Comparison of ENCODE assay signal across 22 mouse cellular contexts in genomic region chr1:35786241-35786640, GRCm38 (mm10).
A peak's percentile ranks its signal among the peaks of the same experiment; 100 is the strongest.
DNase-seq lines count a peak whose midpoint lies in the region; ATAC-seq and TF ChIP-seq lines count a peak whose summit lies in the region.
"Had no signal": no experiment of that assay in that cellular context is flagged by ENCODE, and none has a peak within 500 bp of the region (broad histone marks: within the 10 kb centered on the region; RNA-seq: fewer than 3 reads in every experiment).

No protein-coding gene starts in this region.

- no peaks in the 10 kb centered on the region for H3K36me3 ChIP-seq in lung, embryonic 15.5 days
- no peaks in the 10 kb centered on the region for H3K36me3 ChIP-seq in lung, embryonic 16.5 days (ENCODE audit: control insufficient read depth, insufficient read depth, low read length)
- no peaks in the 10 kb centered on the region for H3K36me3 ChIP-seq in lung, postnatal 0 days (ENCODE audit: insufficient read depth, low read length)
- no peaks in the 10 kb centered on the region for H3K36me3 ChIP-seq in midbrain, embryonic 11.5 days (ENCODE audit: control insufficient read depth, insufficient read depth, low read length)
- no peaks in the 10 kb centered on the region for H3K36me3 ChIP-seq in midbrain, embryonic 16.5 days (ENCODE audit: control insufficient read depth, insufficient read depth, low read length)
- no peaks in the 10 kb centered on the region for H3K36me3 ChIP-seq in small intestine, adult 2 months (ENCODE audit: control insufficient read depth, insufficient read depth, low read length)
- H3K36me3 ChIP-seq: G1E had no signal

- ATAC-seq in lung, embryonic 15.5 days (ENCODE audit: borderline replicate concordance, extremely low read depth, low FRiP score, low TSS enrichment), result peak; percentile 57; the same call in 1 of the 2 replicates
- ATAC-seq in lung, embryonic 16.5 days (ENCODE audit: low read depth), result no peak
- ATAC-seq in lung, postnatal 0 days, result no peak
- no peak for ATAC-seq in midbrain, embryonic 11.5 days (ENCODE audit: low FRiP score)
- ATAC-seq in midbrain, embryonic 16.5 days, result no peak
- ATAC-seq: activated CD4-positive, CD25-positive, alpha-beta regulatory T cell, adult 4 months; CD4-positive, CD25-positive, alpha-beta regulatory T cell, adult 4 months; Patski had no signal

- no peak for DNase-seq in lung, postnatal 10 days
- no peak for DNase-seq in lung, postnatal 0 days (ENCODE audit: low spot score)
- peak; percentile 79 for DNase-seq in midbrain, embryonic 11.5 days (ENCODE audit: low spot score, missing footprints)
- DNase-seq in ovary, postnatal 14 days (ENCODE audit: low spot score), result no peak
- DNase-seq: adrenal gland, adult 2 months; adrenal gland, adult 8-10 months; adrenal gland, postnatal 10 days; adrenal gland, postnatal 14 days; adrenal gland, postnatal 25 days; adrenal gland, postnatal 36 days; B cell, adult 2 months; cerebellum, adult 11 months; cerebellum, adult 11-12 months had no signal

- H3K4me3 ChIP-seq in lung, embryonic 15.5 days, result no peak overlapping the region
- no peak overlapping the region for H3K4me3 ChIP-seq in lung, embryonic 16.5 days (ENCODE audit: low read length)
- H3K4me3 ChIP-seq in lung, postnatal 0 days (ENCODE audit: low read depth, low read length), result no peak overlapping the region
- no peak overlapping the region for H3K4me3 ChIP-seq in midbrain, embryonic 11.5 days (ENCODE audit: low read depth, low read length)
- no peak overlapping the region for H3K4me3 ChIP-seq in midbrain, embryonic 16.5 days (ENCODE audit: low read depth, low read length)
- H3K4me3 ChIP-seq in small intestine, adult 2 months (ENCODE audit: low read depth, low read length), result no peak overlapping the region

- TF ChIP-seq EP300 in lung, postnatal 0 days (IDR thresholded peaks at IDR 0.05), result no peak

- H3K27ac ChIP-seq in lung, embryonic 15.5 days, result no peak overlapping the region
- H3K27ac ChIP-seq in lung, embryonic 16.5 days (ENCODE audit: low read length), result peak overlapping the region; percentile 23; the same call in 1 of the 2 replicates
- no peak overlapping the region for H3K27ac ChIP-seq in lung, postnatal 0 days (ENCODE audit: low read length)
- H3K27ac ChIP-seq in midbrain, embryonic 11.5 days (ENCODE audit: low read depth, low read length), result no peak overlapping the region
- H3K27ac ChIP-seq in midbrain, embryonic 16.5 days (ENCODE audit: low read length), result no peak overlapping the region
- peak overlapping the region; percentile 67 for H3K27ac ChIP-seq in small intestine, adult 2 months (ENCODE audit: insufficient read depth, low read depth, low read length)

- no peaks in the 10 kb centered on the region for H3K4me1 ChIP-seq in lung, embryonic 15.5 days
- no peaks in the 10 kb centered on the region for H3K4me1 ChIP-seq in lung, embryonic 16.5 days (replicated peaks; ENCODE audit: control insufficient read depth, insufficient read depth, low read length)
- H3K4me1 ChIP-seq in lung, postnatal 0 days (ENCODE audit: insufficient read depth, low read depth, low read length), result no peaks in the 10 kb centered on the region
- no peaks in the 10 kb centered on the region for H3K4me1 ChIP-seq in midbrain, embryonic 11.5 days (ENCODE audit: control insufficient read depth, insufficient read depth, low read length)
- no peaks in the 10 kb centered on the region for H3K4me1 ChIP-seq in midbrain, embryonic 16.5 days (ENCODE audit: control insufficient read depth, insufficient read depth, low read length)
- no peaks in the 10 kb centered on the region for H3K4me1 ChIP-seq in small intestine, adult 2 months (ENCODE audit: control insufficient read depth, insufficient read depth, insufficient read length, low read length)

- no peak for TF ChIP-seq CTCF in lung, postnatal 0 days (IDR thresholded peaks at IDR 0.05)
- TF ChIP-seq CTCF in small intestine, adult 2 months (IDR thresholded peaks at IDR 0.05; ENCODE audit: extremely low read depth, insufficient read length, insufficient replicate concordance, low read depth, low read length), result no peak

- no peak overlapping the region for H3K4me2 ChIP-seq in lung, embryonic 15.5 days
- no peak overlapping the region for H3K4me2 ChIP-seq in lung, embryonic 16.5 days (ENCODE audit: low read depth, low read length)
- H3K4me2 ChIP-seq in lung, postnatal 0 days (replicated peaks; ENCODE audit: low read depth, low read length), result no peak overlapping the region
- no peak overlapping the region for H3K4me2 ChIP-seq in midbrain, embryonic 11.5 days
- H3K4me2 ChIP-seq in midbrain, embryonic 16.5 days (ENCODE audit: low read length), result no peak overlapping the region

- WGBS in lung, embryonic 15.5 days, result 76% methylated on average over 4 of the region's 4 CpGs
- 85% methylated on average over 4 of the region's 4 CpGs for WGBS in lung, embryonic 16.5 days
- 68% methylated on average over 4 of the region's 4 CpGs for WGBS in lung, postnatal 0 days
- 91% methylated on average over 4 of the region's 4 CpGs for WGBS in midbrain, embryonic 11.5 days
- WGBS in midbrain, embryonic 16.5 days, result 89% methylated on average over 4 of the region's 4 CpGs
- 80% methylated on average over 4 of the region's 4 CpGs for WGBS in small intestine, adult 2 months

- H3K9ac ChIP-seq in lung, embryonic 15.5 days, result no peak overlapping the region
- H3K9ac ChIP-seq in lung, embryonic 16.5 days (ENCODE audit: low read length), result no peak overlapping the region
- H3K9ac ChIP-seq in lung, postnatal 0 days (replicated peaks; ENCODE audit: low read depth), result no peak overlapping the region
- no peak overlapping the region for H3K9ac ChIP-seq in midbrain, embryonic 11.5 days (ENCODE audit: low read length)
- no peak overlapping the region for H3K9ac ChIP-seq in midbrain, embryonic 16.5 days (ENCODE audit: low read depth, low read length)

- no peak for TF ChIP-seq POLR2A in small intestine, adult 2 months (IDR thresholded peaks at IDR 0.05; ENCODE audit: low read depth, low read length)

- no peaks in the 10 kb centered on the region for H3K9me3 ChIP-seq in lung, embryonic 15.5 days
- no peaks in the 10 kb centered on the region for H3K9me3 ChIP-seq in lung, embryonic 16.5 days (ENCODE audit: control insufficient read depth, low read length)
- no peaks in the 10 kb centered on the region for H3K9me3 ChIP-seq in lung, postnatal 0 days (ENCODE audit: low read length)
- no peaks in the 10 kb centered on the region for H3K9me3 ChIP-seq in midbrain, embryonic 11.5 days (ENCODE audit: control insufficient read depth, low read length)
- H3K9me3 ChIP-seq in midbrain, embryonic 16.5 days (replicated peaks; ENCODE audit: control insufficient read depth, low read length, poor library complexity, severe bottlenecking), result no peaks in the 10 kb centered on the region
- H3K9me3 ChIP-seq: G1E had no signal

- H3K27me3 ChIP-seq in lung, embryonic 15.5 days, result no peaks in the 10 kb centered on the region
- H3K27me3 ChIP-seq in lung, embryonic 16.5 days (ENCODE audit: control insufficient read depth, insufficient read depth, low read depth, low read length), result no peaks in the 10 kb centered on the region
- H3K27me3 ChIP-seq in lung, postnatal 0 days (replicated peaks; ENCODE audit: insufficient read depth, low read length), result no peaks in the 10 kb centered on the region
- H3K27me3 ChIP-seq in midbrain, embryonic 11.5 days (ENCODE audit: control insufficient read depth, insufficient read depth, low read length), result no peaks in the 10 kb centered on the region
- no peaks in the 10 kb centered on the region for H3K27me3 ChIP-seq in midbrain, embryonic 16.5 days (ENCODE audit: control insufficient read depth, insufficient read depth, low read depth, low read length)
- H3K27me3 ChIP-seq in small intestine, adult 2 months (ENCODE audit: control insufficient read depth, insufficient read depth, low read length), result no peaks in the 10 kb centered on the region
- H3K27me3 ChIP-seq: CH12.LX, Patski had no signal

Comparison
In these comparisons a context has a peak if more than half of its experiments do, and no peak if none do; other contexts are left out.
1. H3K27ac ChIP-seq: peak in lung, embryonic 16.5 days (single experiment) and small intestine, adult 2 months (single experiment); none in lung, embryonic 15.5 days (single experiment), lung, postnatal 0 days (single experiment), midbrain, embryonic 11.5 days (single experiment) and midbrain, embryonic 16.5 days (single experiment).